Mouse (Mus musculus): ENCODE results near the gene Tmem121.
"Not testable (repeated sequence)": the region's sequence is repeated elsewhere in the genome, so short reads cannot be mapped to it uniquely, and the experiment has no call there.

Tmem121 gene

DNA sequence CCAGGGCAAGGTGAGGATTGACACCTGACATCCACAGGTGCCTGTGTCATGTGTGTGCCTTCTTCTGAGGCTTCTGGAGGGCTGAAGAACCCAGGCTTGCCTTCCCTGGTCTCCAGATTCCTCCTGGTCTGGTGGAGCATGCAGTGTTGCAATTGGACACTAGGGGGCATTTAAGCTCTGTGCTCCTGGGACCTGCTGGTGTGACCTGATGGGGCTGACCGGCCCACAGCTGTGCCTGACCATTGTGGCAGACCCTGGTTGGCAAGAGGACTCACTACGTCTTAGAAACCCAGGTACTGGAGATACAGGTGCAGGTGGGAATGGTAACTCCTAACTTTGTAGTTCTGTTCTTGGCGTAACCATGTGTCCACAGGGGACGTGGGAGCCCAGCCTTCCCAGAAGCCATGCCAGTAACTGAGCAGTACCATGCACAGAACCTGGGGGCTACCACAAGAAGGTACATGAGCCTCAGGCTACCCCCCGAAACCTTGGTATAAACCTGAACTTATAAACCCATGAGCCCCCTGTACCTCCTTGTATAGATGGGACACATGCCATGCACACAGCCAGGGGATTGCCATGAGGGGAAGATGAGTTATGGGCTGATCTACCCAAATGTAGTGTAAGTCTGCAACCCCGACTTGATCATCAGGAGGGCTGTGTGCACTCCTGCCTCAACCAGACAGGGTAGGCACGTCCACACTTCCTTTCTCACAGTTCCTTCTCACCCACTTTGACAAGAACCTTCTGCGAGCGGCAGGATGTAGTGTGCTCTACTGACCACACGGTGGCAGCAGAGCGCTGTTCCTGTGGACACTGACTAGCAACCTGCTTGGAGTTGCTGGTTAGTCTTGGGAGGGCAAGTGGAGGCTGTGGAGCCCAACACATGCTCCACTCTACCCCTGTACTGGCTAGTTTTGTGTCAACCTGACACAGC is 31.8 kb downstream of the Tmem121 start:
- DNase-seq (ENCODE audit: low read depth, low spot score): no peak

DNA sequence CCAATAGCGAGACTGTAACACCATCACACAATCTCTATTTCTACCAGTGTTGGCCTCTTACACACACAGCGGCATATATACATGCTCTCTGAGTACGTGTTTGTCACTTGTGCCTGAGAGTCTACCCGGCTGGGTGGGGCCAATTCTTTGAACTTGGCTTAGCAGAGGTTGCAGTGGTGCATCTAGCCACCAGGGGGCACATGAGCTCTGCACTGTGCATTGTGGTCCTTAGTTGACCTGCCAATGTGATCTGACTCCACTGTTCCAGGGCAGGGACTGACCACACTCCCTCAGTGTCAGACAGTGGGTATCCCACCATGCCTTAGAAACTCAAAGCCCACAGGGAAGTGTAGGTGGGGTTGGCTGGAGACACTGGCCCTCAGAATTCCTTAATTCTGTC is 34.1 kb downstream of the Tmem121 start:
- DNase-seq (ENCODE audit: low read depth, low spot score): no peak

DNA sequence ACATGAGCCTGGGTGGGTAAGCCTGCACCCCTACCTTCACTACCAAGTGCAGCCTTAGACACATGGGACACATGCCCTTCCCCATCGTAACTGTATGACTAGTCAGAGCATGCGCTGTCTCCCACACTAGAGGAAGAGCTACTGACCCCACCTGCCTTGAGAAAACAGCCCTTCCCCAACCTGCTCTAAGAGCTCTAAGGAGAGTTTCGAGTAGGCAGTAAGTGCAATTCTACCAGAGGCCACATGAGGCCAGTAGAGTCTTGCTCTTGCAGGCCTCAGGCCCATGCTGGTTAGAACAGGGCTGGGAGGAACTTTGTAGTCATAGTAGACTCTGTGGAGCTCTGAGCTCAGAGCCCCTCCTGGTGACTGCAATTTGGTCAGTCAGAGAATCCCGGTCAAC is 34.7 kb downstream of the Tmem121 start:
- no peak for DNase-seq (ENCODE audit: low read depth, low spot score)

DNA sequence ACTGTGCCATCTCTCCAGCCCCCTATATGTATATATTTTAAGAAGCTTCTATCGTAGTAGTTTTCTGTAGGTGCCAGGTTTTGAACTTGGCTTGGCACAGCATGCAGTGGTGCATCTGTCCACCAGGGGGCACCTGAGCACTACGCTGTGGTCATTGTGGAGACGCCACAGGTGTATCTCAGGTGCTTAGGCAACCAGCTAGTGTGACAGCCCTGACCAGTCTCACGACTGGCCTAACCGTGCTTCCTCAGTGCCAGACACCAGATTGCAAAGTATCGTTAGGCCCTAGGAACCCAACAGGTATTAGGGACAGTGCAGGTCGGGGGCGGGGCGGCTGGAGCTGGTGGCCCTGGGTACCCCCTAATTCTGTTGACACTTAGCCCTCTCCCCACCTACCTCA is 35.6 kb downstream of the Tmem121 start:
- no peak for DNase-seq (ENCODE audit: low read depth, low spot score)

DNA sequence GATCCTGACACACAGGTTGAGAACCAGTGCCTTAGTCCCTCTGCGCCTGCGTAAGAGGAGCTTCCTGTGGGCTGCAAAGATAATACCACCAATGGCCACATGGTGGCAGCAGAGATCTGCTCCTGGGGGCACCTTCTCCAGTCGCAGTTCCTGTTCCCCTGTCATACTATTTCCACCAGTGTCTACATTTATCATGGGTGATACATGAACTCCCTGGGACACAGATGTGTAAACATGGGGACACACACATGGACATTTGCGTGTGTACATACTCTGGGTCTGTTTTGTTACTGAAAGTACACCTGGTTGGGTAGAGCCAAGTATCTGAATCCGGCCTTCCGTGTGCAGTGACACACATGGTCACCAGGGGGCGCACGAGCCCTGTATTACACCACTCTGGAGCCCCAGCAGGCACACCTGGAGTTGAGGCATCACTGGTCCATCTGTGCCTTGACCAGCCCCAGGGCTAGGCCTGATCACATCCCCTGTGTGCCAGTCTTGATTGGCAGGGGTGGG is 36.4 kb downstream of the Tmem121 start:
- no peak for DNase-seq (ENCODE audit: low read depth, low spot score)

DNA sequence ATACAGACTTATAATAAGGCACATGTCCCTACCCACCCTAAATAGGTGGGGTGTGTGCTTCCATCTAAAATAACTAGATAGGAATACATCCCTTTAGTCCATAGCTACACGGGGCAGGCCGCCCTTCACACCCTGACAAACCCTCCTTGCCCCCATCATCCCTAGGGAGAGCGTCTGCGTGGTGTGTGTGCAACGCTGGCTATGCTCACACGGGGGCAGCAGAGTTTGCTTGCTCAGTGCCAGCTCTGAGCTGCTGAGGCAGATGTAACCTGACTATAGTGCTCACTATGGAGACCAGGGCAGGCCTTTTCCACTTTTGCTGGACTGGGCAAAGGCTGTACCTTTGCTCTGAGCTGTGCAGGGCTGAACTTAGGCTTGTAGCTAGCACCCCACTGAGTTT is 37.0 kb downstream of the Tmem121 start:
- DNase-seq (ENCODE audit: low read depth, low spot score): no peak

DNA sequence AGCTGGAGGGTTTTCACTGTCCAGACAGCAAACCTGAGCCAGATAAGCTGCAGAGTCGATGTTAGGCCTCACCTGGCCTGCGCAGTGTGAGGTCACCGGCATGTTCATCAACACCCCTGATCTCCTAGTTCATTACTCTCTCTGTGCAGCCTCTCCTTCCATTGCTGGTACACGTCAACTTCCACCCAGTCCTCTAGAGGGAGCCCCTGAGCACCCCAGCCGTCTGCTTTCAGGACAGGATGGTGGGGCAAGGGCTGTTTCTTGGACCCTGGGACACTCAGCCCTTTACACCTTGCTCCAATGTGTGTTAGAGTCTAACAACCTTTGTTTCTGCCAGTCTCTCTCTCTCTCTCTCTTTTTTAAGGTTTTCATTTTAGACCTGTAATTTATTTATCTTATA is 38.5 kb downstream of the Tmem121 start:
- no peak for DNase-seq (ENCODE audit: low read depth, low spot score)

DNA sequence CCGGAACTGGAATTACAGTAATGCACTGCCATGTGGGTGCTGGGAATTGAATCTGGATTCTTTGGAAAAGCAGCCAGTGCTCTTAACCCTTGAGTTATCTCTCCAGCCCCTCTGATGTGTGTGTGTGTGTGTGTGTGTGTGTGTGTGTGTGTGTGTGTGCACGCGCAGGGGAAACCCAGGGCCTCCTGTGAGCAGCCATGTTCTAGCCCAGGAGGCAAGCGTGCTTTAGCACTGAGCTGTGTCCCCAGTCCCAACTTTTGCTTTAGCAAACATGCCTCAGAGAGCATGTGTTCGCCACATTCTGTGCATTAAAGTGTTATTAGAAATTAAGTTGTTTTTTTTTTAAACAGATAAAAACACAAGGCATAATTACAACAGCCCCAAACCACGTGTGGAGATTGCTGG is 39.0 kb downstream of the Tmem121 start:
- no peak for DNase-seq (ENCODE audit: low read depth, low spot score)

DNA sequence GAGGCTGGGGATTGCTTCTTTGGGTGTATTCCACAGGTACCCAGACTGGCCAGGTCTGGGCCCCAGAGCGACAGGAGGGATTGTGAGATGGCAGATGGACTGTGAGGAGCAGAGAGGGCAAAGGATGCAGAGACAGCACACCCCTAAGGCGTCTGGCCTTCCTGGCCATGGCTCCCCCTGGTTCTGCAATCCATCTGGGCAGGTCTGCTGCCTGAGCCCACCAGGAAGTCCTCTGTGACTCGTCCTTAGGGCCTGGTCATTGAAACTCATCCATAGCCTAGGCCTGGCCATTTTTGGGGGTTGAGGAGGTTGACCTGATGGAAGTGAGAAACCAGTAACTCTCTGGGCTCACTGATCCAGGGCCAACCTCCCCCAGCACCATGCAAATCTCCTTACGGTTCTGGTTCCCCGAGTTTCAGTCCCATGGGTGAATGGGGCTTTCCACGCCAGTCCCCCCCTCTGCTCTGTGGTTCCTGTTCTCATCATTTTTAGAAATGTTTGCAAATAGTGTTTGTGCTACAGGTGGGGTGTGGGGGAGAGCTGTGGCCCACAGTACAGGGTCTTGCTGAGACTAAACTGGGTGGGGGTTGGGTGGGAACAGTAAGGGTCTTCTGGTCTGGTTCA is 42.4 kb downstream of the Tmem121 start:
- no peak for DNase-seq (ENCODE audit: low read depth, low spot score)

DNA sequence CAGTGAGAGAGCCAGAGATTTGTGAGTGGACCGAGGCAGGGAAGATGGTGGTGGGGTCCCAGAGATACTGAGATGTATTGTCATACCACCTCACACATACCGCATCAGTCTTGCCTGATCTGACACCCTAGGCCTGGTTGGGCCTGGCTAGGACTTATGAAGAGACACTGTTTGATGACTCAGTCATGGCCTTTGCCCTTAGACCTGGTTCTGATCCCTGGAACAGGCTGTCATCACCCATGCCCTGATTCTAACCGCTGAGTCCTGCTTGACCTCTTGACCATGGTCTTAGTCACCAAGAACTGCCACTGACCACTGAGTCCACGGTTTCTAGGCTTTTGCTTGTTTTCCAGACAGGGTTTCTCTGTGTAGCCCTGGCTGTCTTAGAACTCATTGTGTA is 45.0 kb downstream of the Tmem121 start:
- no peak for DNase-seq (ENCODE audit: low read depth, low spot score)

DNA sequence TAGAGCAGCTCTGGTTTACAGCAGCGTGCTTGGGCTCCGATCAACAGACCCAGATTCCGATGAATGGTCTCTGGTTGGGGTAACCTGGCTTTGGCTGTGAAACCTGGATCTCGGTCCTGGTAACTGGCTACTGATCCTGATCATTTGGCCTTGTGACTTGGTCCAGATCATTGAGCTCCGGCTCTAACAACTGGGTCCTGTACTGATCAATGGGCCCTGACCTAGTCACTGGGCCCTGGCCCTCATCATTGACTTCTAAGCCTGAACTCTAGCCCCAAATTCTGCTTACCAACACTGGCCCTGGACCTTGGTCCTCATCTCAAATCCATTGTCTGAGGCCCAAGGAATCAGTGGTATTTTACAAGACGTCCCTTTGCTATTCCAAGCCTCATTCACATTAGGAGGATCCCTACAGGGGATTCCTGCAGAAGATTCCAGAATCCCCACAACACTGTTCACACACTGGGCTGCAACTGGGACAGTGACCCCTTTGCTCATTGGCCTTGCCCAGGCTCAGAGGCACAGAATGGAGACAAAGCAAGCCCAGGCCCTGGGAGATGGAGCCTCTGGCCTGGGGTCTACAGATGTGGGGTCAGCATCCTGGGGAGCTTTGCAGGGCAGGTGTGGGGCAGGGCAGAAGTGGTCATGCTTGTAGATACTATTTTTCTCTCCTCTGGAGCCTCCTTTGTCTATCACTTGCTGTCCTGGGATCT is 46.0 kb downstream of the Tmem121 start:
- DNase-seq (ENCODE audit: low read depth, low spot score): not testable (repeated sequence)

DNA sequence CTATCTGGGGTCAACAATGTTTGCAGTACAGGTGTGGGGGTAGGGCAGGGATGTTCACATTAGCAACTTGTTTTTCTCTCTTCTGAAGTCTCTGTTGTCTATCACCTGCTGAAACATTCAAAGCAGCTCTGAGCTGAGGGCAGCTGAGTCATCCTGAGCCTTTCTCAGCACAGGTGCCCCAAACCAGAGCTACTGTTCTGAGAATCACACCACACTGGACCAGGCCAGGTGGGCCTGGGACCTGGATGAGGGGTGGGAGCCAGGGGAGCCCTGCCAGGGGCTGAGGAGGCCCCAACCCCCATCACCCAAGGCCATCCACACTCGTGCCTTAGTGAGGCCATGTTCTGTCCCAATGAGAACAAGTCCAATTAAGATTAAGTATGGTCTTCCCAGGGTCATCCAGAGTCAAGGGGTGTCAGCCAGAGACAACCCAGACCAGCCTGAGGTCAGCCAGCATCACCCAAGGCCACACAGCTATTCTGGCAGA is 46.6 kb downstream of the Tmem121 start:
- DNase-seq (ENCODE audit: low read depth, low spot score): not testable (repeated sequence)

Measured in WW6 (cell line).